Mouse (Mus musculus): ENCODE measurements at regions not wholly inside any gene's neighbourhood (a gene's known extent, or its start where the extent isn't known, plus 50 kb on each side); places are given as distances from the start of the nearest gene placed in this dataset.
A peak's percentile ranks its signal among the peaks of the same experiment; 100 is the strongest.

DNA sequence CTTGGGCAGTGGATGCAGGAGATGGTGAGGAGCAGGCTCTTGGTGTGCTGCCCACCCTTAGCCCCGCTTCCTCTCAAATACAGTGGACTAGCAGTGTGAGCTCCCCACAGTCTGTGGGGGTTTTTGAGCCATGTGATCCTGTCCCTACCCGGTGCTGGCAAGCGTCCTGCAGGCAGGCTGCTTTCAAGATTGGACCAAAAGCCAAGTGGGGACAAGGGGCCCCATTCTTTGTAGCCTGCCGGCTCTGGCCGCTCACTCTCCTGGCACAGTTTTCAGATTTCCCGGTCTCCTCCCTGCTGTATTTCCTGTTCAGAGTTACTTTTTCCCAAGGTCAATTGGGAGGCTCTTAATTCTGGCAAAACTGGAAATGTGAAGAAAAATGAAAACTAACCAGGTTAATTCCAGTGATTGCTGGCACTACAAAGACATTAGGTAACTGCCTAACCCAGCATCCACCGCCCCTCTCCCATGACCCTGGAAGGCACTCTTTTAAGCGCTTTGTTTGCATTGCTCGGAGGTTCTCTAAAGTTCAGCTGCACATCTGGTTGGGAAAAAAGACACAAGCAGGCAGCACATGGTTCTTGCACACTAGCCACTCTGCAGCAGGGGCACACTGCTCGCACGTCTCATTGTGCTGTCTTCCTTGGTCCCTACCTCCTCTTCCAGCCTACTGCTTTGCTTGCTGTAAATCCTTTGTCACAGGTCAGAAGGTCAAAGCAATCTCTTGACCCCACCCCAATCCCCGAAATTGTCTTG is 105.6 kb downstream of the Rassf10 start:
- no peaks in the 10 kb centered on the region for H3K27me3 ChIP-seq (replicated peaks; ENCODE audit: control insufficient read depth, insufficient read depth, low read length)

GRCm38 (mm10) chr7:113059967-113060284 is 106.2 kb downstream of the Rassf10 start:
- no peak overlapping the region for H3K4me3 ChIP-seq (ENCODE audit: low read length)
- H3K4me1 ChIP-seq (ENCODE audit: control insufficient read depth, insufficient read depth, low read length), result peaks cover 27% of the 10 kb centered on the region
- no peaks in the 10 kb centered on the region for H3K27me3 ChIP-seq (replicated peaks; ENCODE audit: control insufficient read depth, insufficient read depth, low read length)
- H3K4me2 ChIP-seq (ENCODE audit: low read depth, low read length), result peak overlapping the region; percentile 20
- H3K9me3 ChIP-seq (ENCODE audit: control insufficient read depth, low read length), result no peaks in the 10 kb centered on the region
- peak overlapping the region; percentile 70 for H3K27ac ChIP-seq (ENCODE audit: low read length)
- 41% methylated on average over 5 of the region's 5 CpGs for WGBS
- H3K36me3 ChIP-seq (ENCODE audit: control insufficient read depth, insufficient read depth, low read length), result no peaks in the 10 kb centered on the region
- no peak overlapping the region for H3K9ac ChIP-seq (ENCODE audit: low read depth, low read length)
- no peak; the same call in 1 of the 2 replicates for ATAC-seq

More for the DNA sequence above, 105.6 kb downstream of the Rassf10 start:
- H3K27ac ChIP-seq (ENCODE audit: low read length), result peak overlapping the region; percentile 70
- no peak overlapping the region for H3K9ac ChIP-seq (ENCODE audit: low read depth, low read length)
- peak; percentile 69 for ATAC-seq
- peaks cover 27% of the 10 kb centered on the region for H3K4me1 ChIP-seq (ENCODE audit: control insufficient read depth, insufficient read depth, low read length)
- 15% methylated on average over 12 of the region's 12 CpGs for WGBS
- no peaks in the 10 kb centered on the region for H3K36me3 ChIP-seq (ENCODE audit: control insufficient read depth, insufficient read depth, low read length)
- H3K4me2 ChIP-seq (ENCODE audit: low read depth, low read length), result peak overlapping the region; percentile 20
- H3K4me3 ChIP-seq (ENCODE audit: low read length), result no peak overlapping the region
- H3K9me3 ChIP-seq (ENCODE audit: control insufficient read depth, low read length), result no peaks in the 10 kb centered on the region

DNA sequence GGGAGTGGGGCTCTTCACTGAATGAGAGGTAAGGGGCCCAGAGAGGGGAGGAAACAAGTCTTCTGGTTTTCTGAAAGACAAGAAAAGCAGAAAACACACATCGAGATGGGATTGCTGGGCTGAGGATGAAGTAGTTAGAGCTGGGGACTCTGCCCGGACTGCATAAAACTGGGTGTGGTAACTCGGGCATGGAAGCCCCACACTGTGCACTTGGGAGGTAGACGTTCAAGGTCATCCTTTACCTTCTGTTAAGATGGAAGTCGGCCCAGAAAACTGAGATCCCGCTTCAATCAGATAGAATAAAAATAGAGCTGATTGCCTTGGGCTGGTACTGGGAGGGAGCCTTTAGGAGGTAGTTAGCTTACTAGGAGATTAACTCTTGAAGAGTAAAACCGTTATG is 107.2 kb downstream of the Rassf10 start:
- H3K4me2 ChIP-seq (ENCODE audit: low read depth, low read length), result no peak overlapping the region
- no peaks in the 10 kb centered on the region for H3K9me3 ChIP-seq (ENCODE audit: control insufficient read depth, low read length)
- H3K9ac ChIP-seq (ENCODE audit: low read depth, low read length), result no peak overlapping the region
- 60% methylated on average over 7 of the region's 7 CpGs for WGBS
- no peaks in the 10 kb centered on the region for H3K27me3 ChIP-seq (replicated peaks; ENCODE audit: control insufficient read depth, insufficient read depth, low read length)
- peaks cover 27% of the 10 kb centered on the region for H3K4me1 ChIP-seq (ENCODE audit: control insufficient read depth, insufficient read depth, low read length)
- ATAC-seq, result no peak; the same call in 1 of the 2 replicates
- H3K36me3 ChIP-seq (ENCODE audit: control insufficient read depth, insufficient read depth, low read length), result no peaks in the 10 kb centered on the region
- no peak overlapping the region for H3K27ac ChIP-seq (ENCODE audit: low read length)
- H3K4me3 ChIP-seq (ENCODE audit: low read length), result no peak overlapping the region

DNA sequence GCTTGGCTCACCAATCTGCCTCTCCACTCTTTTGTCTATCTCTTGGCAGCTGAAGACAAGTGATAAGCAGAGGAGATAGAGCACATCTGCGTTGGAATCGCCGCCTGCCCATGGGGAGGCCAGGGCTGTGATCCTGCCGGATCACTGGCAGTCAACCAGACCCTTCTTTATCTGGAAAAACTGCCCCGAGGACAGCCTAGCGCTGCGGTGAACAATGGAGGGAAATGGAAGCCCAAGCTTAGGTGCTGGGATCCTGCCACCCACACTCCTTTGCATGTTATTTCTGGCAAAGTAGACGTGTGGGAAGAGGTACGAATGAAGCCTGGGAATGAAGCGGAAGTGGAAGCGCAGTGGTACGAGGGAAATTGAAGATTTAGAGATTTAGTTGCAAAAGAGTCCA is 112.8 kb downstream of the Rassf10 start:
- no peak overlapping the region for H3K4me3 ChIP-seq (ENCODE audit: low read length)
- no peak for ATAC-seq
- H3K27ac ChIP-seq (ENCODE audit: low read length), result no peak overlapping the region
- H3K4me2 ChIP-seq (ENCODE audit: low read depth, low read length), result no peak overlapping the region
- H3K27me3 ChIP-seq (replicated peaks; ENCODE audit: control insufficient read depth, insufficient read depth, low read length), result no peaks in the 10 kb centered on the region
- H3K36me3 ChIP-seq (ENCODE audit: control insufficient read depth, insufficient read depth, low read length), result no peaks in the 10 kb centered on the region
- H3K4me1 ChIP-seq (ENCODE audit: control insufficient read depth, insufficient read depth, low read length), result no peaks in the 10 kb centered on the region
- H3K9ac ChIP-seq (ENCODE audit: low read depth, low read length), result no peak overlapping the region
- WGBS, result 73% methylated on average over 12 of the region's 12 CpGs
- no peaks in the 10 kb centered on the region for H3K9me3 ChIP-seq (ENCODE audit: control insufficient read depth, low read length)

GRCm38 (mm10) chr7:113068296-113068695 is 114.5 kb downstream of the Rassf10 start:
- Histone ChIP-seq H3K9me3 (ENCODE audit: control insufficient read depth, low read length) (no peaks in the 10 kb centered on the region), H3K27ac (ENCODE audit: low read length) (no peak overlapping the region), H3K4me1 (ENCODE audit: control insufficient read depth, insufficient read depth, low read length) (no peaks in the 10 kb centered on the region), H3K36me3 (ENCODE audit: control insufficient read depth, insufficient read depth, low read length) (no peaks in the 10 kb centered on the region), H3K9ac (ENCODE audit: low read depth, low read length) (no peak overlapping the region), H3K4me2 (ENCODE audit: low read depth, low read length) (no peak overlapping the region), H3K27me3 (replicated peaks; ENCODE audit: control insufficient read depth, insufficient read depth, low read length) (no peaks in the 10 kb centered on the region), H3K4me3 (ENCODE audit: low read length) (no peak overlapping the region)
- ATAC-seq, result no peak
- 94% methylated on average over 6 of the region's 6 CpGs for WGBS

GRCm38 (mm10) chr7:113069336-113069924 is 115.7 kb downstream of the Rassf10 start:
- Histone ChIP-seq H3K4me2 (ENCODE audit: low read depth, low read length) (no peak overlapping the region), H3K9me3 (ENCODE audit: control insufficient read depth, low read length) (no peaks in the 10 kb centered on the region), H3K27me3 (replicated peaks; ENCODE audit: control insufficient read depth, insufficient read depth, low read length) (no peaks in the 10 kb centered on the region), H3K9ac (ENCODE audit: low read depth, low read length) (no peak overlapping the region), H3K36me3 (ENCODE audit: control insufficient read depth, insufficient read depth, low read length) (no peaks in the 10 kb centered on the region), H3K27ac (ENCODE audit: low read length) (no peak overlapping the region), H3K4me3 (ENCODE audit: low read length) (no peak overlapping the region), H3K4me1 (ENCODE audit: control insufficient read depth, insufficient read depth, low read length) (no peaks in the 10 kb centered on the region)
- WGBS, result 67% methylated on average over 4 of the region's 4 CpGs
- no peak for ATAC-seq

DNA sequence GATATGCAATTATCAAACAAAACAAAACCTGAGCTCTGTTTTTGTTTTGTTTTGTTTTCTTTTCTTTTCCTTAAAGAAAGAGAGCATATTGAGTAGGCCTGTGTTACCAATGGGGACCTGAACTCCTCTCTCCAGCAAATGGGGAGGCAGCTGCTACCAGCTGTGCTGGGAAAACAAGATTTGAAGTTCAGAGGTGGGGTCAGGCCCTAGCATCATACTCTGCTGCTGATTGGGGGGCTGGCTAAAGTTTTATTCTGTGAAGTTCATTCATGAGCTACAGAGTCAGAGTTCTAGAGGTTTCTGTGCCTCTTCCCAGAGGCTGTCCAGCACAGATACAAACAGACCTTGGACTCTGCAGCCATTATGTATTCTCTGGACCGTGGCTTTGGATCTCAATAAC is 117.7 kb downstream of the Rassf10 start:
- H3K9ac ChIP-seq (ENCODE audit: low read depth, low read length), result no peak overlapping the region
- no peaks in the 10 kb centered on the region for H3K36me3 ChIP-seq (ENCODE audit: control insufficient read depth, insufficient read depth, low read length)
- H3K4me2 ChIP-seq (ENCODE audit: low read depth, low read length), result no peak overlapping the region
- 57% methylated on average over 1 of the region's 1 CpGs for WGBS
- H3K4me3 ChIP-seq (ENCODE audit: low read length), result no peak overlapping the region
- no peaks in the 10 kb centered on the region for H3K9me3 ChIP-seq (ENCODE audit: control insufficient read depth, low read length)
- no peaks in the 10 kb centered on the region for H3K4me1 ChIP-seq (ENCODE audit: control insufficient read depth, insufficient read depth, low read length)
- no peak for ATAC-seq
- H3K27me3 ChIP-seq (replicated peaks; ENCODE audit: control insufficient read depth, insufficient read depth, low read length), result no peaks in the 10 kb centered on the region
- no peak overlapping the region for H3K27ac ChIP-seq (ENCODE audit: low read length)

- 58% methylated on average over 6 of the region's 6 CpGs for WGBS
- H3K27me3 ChIP-seq (replicated peaks; ENCODE audit: control insufficient read depth, insufficient read depth, low read length), result no peaks in the 10 kb centered on the region
- no peaks in the 10 kb centered on the region for H3K9me3 ChIP-seq (ENCODE audit: control insufficient read depth, low read length)
- no peaks in the 10 kb centered on the region for H3K4me1 ChIP-seq (ENCODE audit: control insufficient read depth, insufficient read depth, low read length)
- no peaks in the 10 kb centered on the region for H3K36me3 ChIP-seq (ENCODE audit: control insufficient read depth, insufficient read depth, low read length)
- no peak overlapping the region for H3K27ac ChIP-seq (ENCODE audit: low read length)
- H3K4me3 ChIP-seq (ENCODE audit: low read length), result no peak overlapping the region
- ATAC-seq, result no peak
- no peak overlapping the region for H3K9ac ChIP-seq (ENCODE audit: low read depth, low read length)
- H3K4me2 ChIP-seq (ENCODE audit: low read depth, low read length), result no peak overlapping the region
Measured at GRCm38 (mm10) chr7:113073781-113074180, 120.0 kb downstream of the Rassf10 start.

DNA sequence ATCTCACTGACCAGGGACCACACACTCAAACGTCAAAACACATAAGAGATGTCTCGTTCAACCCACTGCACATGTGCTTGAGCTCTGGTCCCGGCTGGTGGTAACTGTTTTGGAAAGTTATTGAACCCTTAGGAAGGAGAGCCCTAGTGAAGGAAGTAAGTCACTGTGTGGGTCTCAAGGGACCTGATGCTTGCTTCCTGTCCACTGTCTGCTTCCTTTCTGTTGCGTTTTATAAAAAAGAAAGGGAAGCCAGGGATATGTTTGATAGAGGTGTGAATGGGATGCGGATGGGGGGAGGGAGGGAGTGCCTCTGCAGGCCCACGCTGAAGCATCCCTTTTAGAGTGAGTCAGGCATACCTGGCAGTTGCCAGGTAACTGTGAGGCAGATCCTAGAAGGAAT is 121.6 kb downstream of the Rassf10 start:
- Histone ChIP-seq H3K27me3 (replicated peaks; ENCODE audit: control insufficient read depth, insufficient read depth, low read length) (no peaks in the 10 kb centered on the region), H3K9ac (ENCODE audit: low read depth, low read length) (no peak overlapping the region), H3K36me3 (ENCODE audit: control insufficient read depth, insufficient read depth, low read length) (no peaks in the 10 kb centered on the region), H3K4me2 (ENCODE audit: low read depth, low read length) (no peak overlapping the region), H3K4me1 (ENCODE audit: control insufficient read depth, insufficient read depth, low read length) (no peaks in the 10 kb centered on the region), H3K9me3 (ENCODE audit: control insufficient read depth, low read length) (no peaks in the 10 kb centered on the region), H3K4me3 (ENCODE audit: low read length) (no peak overlapping the region), H3K27ac (ENCODE audit: low read length) (no peak overlapping the region)
- ATAC-seq, result no peak
- 64% methylated on average over 6 of the region's 6 CpGs for WGBS

- 90% methylated on average over 7 of the region's 7 CpGs for WGBS
- H3K36me3 ChIP-seq (ENCODE audit: control insufficient read depth, insufficient read depth, low read length), result no peaks in the 10 kb centered on the region
- no peak for ATAC-seq
Measured at GRCm38 (mm10) chr7:113076243-113076642, 122.5 kb downstream of the Rassf10 start.

More at GRCm38 (mm10) chr7:113076243-113076642, 122.5 kb downstream of the Rassf10 start:
- H3K27me3 ChIP-seq (replicated peaks; ENCODE audit: control insufficient read depth, insufficient read depth, low read length), result no peaks in the 10 kb centered on the region
- H3K9ac ChIP-seq (ENCODE audit: low read depth, low read length), result no peak overlapping the region
- no peaks in the 10 kb centered on the region for H3K9me3 ChIP-seq (ENCODE audit: control insufficient read depth, low read length)
- H3K27ac ChIP-seq (ENCODE audit: low read length), result no peak overlapping the region
- no peak overlapping the region for H3K4me3 ChIP-seq (ENCODE audit: low read length)
- no peaks in the 10 kb centered on the region for H3K4me1 ChIP-seq (ENCODE audit: control insufficient read depth, insufficient read depth, low read length)
- H3K4me2 ChIP-seq (ENCODE audit: low read depth, low read length), result no peak overlapping the region
